Mouse (Mus musculus): ENCODE data around the gene Pnrc2.

Pnrc2 gene

DNA sequence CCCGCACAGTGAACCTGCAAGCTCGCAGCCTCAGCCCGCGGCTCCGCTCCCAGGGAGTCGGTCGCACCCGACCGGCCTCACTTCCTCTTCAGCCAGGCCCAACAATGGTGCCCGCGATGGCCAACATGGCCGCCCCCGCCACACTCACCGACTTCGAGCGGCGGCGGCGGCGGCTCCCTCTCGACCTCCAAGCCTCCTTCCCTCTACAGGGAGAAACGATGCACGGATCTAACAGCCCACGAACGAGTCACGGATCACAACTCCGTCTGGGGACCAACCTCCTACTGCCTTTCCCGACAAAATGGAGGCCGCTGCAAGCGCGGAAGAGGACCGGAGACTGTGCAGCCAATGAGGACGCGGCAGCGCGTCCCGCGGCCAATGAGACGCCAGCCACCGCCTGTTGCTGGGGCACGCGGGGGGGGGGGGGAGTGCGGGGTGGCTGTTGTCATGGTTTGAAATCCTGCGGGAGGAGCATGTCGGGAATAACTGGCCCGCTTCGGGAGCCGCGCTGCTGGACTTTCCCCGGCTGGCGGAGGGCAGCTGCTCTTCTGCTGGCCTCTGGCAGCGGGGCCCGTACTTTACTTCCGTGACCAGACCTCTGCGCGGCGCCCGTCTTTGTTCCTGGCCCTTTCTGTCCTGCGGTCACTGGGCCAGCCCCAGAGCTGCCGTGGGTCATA lies at the start of gene Pnrc2:
Gene Pnrc2, minus strand, starts transcription at position 325 of the 677 bp plus-strand sequence.
- DNase-seq: peak; percentile 92 to 94

DNA sequence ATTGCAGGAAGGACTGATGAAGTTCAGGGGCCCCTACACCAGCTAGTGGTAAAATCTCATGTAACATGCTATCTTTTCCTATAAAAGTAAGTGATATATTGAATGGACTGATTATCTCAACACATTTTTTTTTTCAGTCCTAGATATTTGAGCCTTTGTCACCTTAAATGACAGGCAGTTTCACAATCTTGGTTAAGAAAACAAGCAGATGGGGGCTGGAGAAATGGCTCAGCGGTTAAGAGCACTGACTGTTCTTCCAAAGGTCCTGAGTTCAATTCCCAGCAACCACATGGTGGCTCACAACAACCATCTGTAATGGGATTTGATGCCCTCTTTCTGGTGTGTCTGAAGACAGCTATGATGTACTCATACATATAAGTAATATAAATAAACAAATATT lies 48.5 kb upstream of the Pnrc2 start:
- no peak for DNase-seq

GRCm38 (mm10) chr4:135921257-135922120 lies 47.8 kb upstream of the Pnrc2 start:
- peak; percentile 34 to 47 for DNase-seq

GRCm38 (mm10) chr4:135920304-135921241 lies 46.9 kb upstream of the Pnrc2 start, which contains the start of gene Fuca1:
TSS of gene Fuca1 (plus strand) at chr4:135920735.
- DNase-seq: peak; percentile 97 to 98

GRCm38 (mm10) chr4:135919280-135919639 lies 45.6 kb upstream of the Pnrc2 start:
- no peak for DNase-seq

DNA sequence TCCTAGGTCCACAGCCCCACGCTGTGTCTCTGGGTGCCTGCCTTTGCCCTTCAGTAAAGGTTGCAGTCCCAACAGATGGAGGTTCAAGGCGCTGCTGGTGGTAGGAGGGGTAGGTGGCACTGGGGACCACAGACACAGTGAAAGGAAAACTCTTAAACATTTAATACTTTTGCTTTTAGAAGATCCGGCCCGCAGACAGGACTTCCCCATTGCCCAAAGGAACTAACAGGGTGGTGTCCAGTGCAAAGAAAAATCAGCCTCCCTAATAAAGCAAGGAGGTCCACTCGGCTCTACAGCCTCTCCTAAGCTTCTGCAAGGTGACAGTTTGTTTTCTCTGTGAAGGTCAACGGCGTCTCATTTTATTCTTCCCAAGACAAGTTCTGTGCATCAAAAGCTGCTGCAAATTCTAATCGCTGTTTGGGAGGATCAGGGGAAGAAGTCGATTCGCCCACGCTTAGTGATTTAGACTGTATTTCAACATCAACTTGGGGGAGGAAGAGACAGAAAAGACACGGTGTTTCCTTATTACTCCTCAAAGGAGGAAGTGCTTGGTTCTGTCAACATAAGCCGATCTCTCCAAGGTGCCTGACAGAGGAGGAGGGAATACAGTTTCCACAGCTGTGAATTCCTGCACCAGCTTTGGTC lies 45.1 kb upstream of the Pnrc2 start:
- no peak for DNase-seq

- no peak for DNase-seq
Observed at GRCm38 (mm10) chr4:135913433-135913832, 39.8 kb upstream of the Pnrc2 start.

DNA sequence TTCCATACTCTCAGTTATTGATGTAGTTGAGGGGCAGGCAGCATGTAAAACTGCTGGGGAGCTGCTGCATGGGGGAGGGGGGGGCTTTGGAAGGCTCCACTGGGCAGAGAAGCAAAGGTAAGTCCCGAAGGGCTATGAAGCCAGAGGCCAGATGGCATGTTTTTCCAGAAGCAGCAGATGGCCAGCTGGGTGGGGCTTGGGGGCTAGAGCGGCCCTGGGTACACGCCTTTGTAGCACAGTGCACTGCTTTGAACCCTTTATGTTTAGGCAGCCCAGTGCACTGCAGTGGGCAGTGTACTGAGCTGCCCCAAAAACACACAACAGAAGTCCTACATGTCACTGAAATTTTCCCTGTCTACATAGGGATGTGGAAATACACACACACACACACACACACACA lies 39.2 kb upstream of the Pnrc2 start:
- no peak for DNase-seq

DNA sequence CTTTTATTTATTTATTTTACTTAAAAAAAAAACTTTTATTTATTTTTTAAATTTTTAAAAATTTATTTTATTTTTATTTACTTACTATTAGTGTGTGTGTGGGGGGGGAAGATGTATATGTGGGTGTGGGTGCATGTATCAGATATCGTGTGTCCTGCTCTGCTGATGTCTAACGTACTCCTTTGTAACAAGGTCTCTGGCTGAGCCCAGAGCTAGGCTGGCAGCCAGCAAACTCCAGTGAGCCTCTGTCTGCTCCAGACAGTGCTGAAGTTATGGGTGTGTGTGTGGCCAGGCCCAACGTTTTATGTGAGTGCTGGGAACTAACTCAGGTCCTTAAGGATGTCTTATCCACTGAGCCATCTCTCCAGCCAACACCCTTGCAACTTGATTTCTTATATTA lies 38.5 kb upstream of the Pnrc2 start:
- DNase-seq: peak in 1 of 2 experiments; percentile 38

DNA sequence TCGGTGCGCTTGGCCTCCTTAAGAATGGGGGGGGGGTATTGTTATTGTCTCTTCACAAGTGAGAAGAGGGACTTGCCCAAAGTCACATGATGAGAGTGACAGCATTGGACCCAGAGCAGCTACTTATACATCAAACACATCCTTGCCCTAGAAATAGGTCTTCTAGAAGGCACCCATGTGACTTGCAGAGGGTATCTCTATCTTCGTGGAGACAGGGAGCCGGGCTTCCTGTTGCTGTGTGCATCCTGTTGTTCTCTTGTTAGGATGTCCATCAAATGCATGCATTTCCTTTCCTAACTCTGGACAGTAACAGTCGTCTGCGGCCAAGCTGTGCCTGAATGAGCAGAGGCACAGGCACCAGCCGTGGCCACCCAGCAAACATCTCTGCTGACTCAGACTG lies 37.9 kb upstream of the Pnrc2 start:
- DNase-seq: peak; percentile 46 to 47

GRCm38 (mm10) chr4:135909326-135910066 lies 35.8 kb upstream of the Pnrc2 start:
- DNase-seq: peak in 1 of 2 experiments; percentile 27

GRCm38 (mm10) chr4:135906633-135907032 lies 33.0 kb upstream of the Pnrc2 start:
- no peak for DNase-seq

- no peak for DNase-seq
Observed at GRCm38 (mm10) chr4:135904810-135905209, 31.2 kb upstream of the Pnrc2 start.

GRCm38 (mm10) chr4:135902606-135903242 lies 29.1 kb upstream of the Pnrc2 start:
- no peak for DNase-seq

- DNase-seq: no peak
Observed at GRCm38 (mm10) chr4:135900008-135900407, 26.4 kb upstream of the Pnrc2 start.

DNA sequence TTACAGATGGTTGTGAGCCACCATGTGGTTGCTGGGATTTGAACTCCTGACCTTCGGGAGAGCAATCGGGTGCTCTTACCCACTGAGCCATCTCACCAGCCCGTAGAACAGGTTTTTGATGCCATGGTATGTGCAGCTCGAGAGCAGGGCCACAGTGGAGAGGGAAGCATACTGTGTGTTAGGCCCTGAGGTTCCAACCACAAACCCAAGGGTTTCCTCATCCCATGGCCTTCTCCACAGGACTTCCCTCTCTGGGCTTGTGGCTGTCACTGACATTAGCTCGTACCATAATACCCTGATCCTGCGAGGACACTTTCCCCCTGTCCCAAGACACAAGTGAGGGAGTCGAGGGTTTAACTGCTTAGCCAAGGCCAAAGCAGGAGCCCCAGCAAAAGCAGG lies 25.4 kb upstream of the Pnrc2 start:
- DNase-seq: no peak

DNA sequence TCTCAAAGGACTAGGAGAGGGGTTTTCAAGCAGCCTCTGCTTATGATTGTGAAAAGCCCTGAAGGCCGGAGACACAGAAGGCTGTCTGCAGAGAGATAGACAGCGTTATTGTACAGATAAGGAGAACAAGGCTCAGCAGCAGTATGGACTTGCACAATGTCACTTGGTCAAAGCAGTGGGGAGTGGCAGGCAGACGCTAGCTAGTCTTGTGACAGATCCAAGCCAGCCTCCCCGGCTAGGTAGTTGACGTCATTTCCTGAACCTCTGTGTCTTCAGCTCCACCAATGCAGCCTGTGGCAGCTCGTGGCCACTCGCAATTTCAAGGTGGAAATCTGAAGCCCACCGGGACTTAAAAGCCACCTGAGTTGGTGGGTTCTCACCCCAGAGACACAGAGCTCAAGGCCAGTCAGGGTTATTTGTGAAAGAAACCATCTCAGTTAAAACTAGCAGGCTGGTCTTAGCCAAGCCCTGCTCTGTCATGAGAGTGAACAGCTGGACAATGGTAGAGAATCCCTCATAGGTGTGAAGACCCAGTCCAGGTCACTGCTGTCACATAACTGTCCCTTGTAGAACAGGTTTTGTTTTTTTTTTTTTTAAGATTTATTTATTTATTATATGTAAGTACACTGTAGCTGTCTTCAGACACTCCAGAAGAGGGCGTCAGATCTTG lies 24.9 kb upstream of the Pnrc2 start:
- peak in 1 of 2 experiments; percentile 36 for DNase-seq

- no peak for DNase-seq
Observed at GRCm38 (mm10) chr4:135896157-135896556, 22.5 kb upstream of the Pnrc2 start.

GRCm38 (mm10) chr4:135895071-135895571 lies 21.5 kb upstream of the Pnrc2 start, which contains the start of gene Cnr2:
TSS of gene Cnr2 (plus strand) at chr4:135895394.
- no peak for DNase-seq

DNA sequence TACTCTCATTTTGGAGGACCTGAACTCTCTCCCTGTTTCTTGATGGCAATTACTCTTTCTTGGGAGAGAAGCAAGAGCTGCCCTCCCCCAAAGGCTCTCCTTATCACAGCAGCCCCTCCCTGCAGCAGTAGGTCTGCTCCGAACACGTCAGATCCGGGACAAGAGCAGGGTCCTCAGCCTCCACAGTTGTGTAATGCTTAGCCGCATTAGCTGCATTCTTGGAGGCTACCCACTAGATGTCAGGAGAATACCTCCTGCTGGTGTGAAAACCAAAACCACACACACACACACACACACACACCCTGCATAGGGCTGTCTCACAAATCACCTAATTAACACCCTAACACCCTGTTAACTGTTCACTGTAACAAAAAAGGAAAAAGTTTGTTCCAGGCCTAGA lies 19.2 kb upstream of the Pnrc2 start:
- no peak for DNase-seq

Data from kidney, postnatal 36 days (tissue).